Mouse (Mus musculus) small intestine, adult 2 months (tissue): ENCODE data around the gene Scamp1.

Experiments
- CTCF ChIP-seq: fragments of 200-500 bp; IDR thresholded peaks from 2 replicates; pipeline ENCODE4 v1.5.1; 2012; ENCODE audit warnings: low read depth, mild to moderate bottlenecking, control low read depth, inconsistent platforms, low read length, moderate library complexity, mixed read lengths; ENCODE audit not compliant: insufficient replicate concordance, insufficient read length; ENCODE audit errors: extremely low read depth
- POLR2A ChIP-seq: fragments of 200-500 bp; IDR thresholded peaks from 2 replicates; pipeline ENCODE4 v1.6.1; 2012; ENCODE audit warnings: low read depth, mild to moderate bottlenecking, control low read depth, inconsistent platforms, low read length, moderate library complexity

GRCm38 (mm10) chr13:94212179-94212578, 73.5 kb downstream of the Scamp1 start:
- no peak for TF ChIP-seq CTCF
- no peak for TF ChIP-seq POLR2A
